Mouse (Mus musculus) brain, embryonic 18.5 days (tissue): ENCODE results near the gene Gm21732.
"Not testable (repeated sequence)": the region's sequence is repeated elsewhere in the genome, so short reads cannot be mapped to it uniquely, and the experiment has no call there.

Experiments used
- DNase-seq: peaks from one replicate; pipeline ENCODE4 v3.0.0-alpha.2; 2012; ENCODE audit warnings: low read depth, low spot score

Gene Gm21732

DNA sequence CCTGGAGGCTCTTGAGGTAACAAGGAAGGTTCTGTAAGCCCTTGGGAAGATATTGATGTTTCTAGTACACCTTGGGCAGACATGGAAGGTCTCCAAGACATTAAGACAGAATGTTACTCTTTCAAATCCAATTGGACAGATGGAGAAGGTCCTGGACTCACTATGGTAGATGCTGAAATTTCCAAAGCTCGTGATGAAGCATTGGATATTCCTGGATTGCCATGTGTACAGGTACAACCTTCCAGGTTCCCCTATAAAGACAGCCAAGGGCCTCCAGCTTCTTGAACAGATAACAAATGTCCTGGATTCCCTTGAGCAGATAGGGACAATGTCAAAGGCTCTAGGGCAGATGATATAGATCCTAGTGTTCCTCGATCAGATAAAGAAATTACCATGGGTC is at the start of gene Gm21732:
Gene Gm21732, minus strand, starts transcription at position 101 of the 400 bp plus-strand sequence.
- not testable (repeated sequence) for DNase-seq
